Comparison of ENCODE assay signal across 8 mouse cellular contexts in the genomic region with DNA sequence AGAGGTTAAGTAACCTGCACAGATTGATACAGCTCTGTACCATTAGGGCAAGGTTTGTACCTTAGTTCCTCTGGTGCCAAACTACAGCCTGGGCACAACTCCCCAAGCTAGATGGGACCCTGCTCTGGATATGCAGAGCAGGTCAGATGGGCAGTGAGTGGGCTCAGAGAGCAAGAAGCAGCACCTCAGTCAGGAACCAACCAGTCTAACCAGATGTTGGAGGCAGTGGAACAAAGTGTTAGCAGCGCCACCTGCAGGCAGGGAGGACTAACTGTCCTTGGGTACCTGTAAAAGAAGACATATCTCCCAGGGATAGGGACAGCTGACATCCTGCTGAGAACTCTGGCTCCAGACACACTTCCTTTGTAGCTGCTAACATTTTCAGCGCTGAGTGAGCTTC.
DNase-seq lines count a peak whose midpoint lies in the region; ATAC-seq and TF ChIP-seq lines count a peak whose summit lies in the region.
"Had no signal": no experiment of that assay in that cellular context is flagged by ENCODE, and none has a peak within 500 bp of the region (broad histone marks: within the 10 kb centered on the region; RNA-seq: fewer than 3 reads in every experiment).

No protein-coding gene starts in this region.

- WGBS in lung, adult 2 months, result 36% methylated on average over 2 of the region's 2 CpGs
- WGBS in kidney, embryonic 15.5 days, result 25% methylated on average over 2 of the region's 2 CpGs

- peak; percentile 25 for DNase-seq in lung, adult 2 months
- no peak for DNase-seq in lung, postnatal 14 days
- DNase-seq in adipocyte (ENCODE audit: low spot score), result peak; percentile 25
- peak; percentile 52 for DNase-seq in lung, postnatal 36 days
- peak; percentile 33 to 65 for DNase-seq in thymus, postnatal 10 days (ENCODE audit: low spot score in 2 of 2)
- DNase-seq in heart, adult 9 months (ENCODE audit: low spot score in 2 of 2), result no peak

- H3K4me2 ChIP-seq in kidney, embryonic 15.5 days, result no peak overlapping the region
- H3K4me2 ChIP-seq: heart, embryonic 13.5 days had no signal

- no peak overlapping the region for H3K9ac ChIP-seq in kidney, embryonic 15.5 days
- H3K9ac ChIP-seq: heart, embryonic 13.5 days had no signal

- peaks cover 6% of the 10 kb centered on the region; the same call in 1 of the 2 replicates for H3K4me1 ChIP-seq in lung, adult 2 months (ENCODE audit: control insufficient read depth, insufficient read depth, low read length)
- H3K4me1 ChIP-seq in kidney, embryonic 15.5 days, result peaks cover 25% of the 10 kb centered on the region

- H3K9me3 ChIP-seq in kidney, embryonic 15.5 days (replicated peaks), result no peaks in the 10 kb centered on the region
- H3K9me3 ChIP-seq: heart, embryonic 13.5 days had no signal

- no peaks in the 10 kb centered on the region for H3K36me3 ChIP-seq in kidney, embryonic 15.5 days
- H3K36me3 ChIP-seq: heart, embryonic 13.5 days had no signal

- H3K4me3 ChIP-seq in lung, adult 2 months (replicated peaks; ENCODE audit: extremely low read depth, low read depth, low read length), result no peak overlapping the region
- no peak overlapping the region for H3K4me3 ChIP-seq in kidney, embryonic 15.5 days (replicated peaks)
- H3K4me3 ChIP-seq: heart, embryonic 13.5 days had no signal

- TF ChIP-seq CTCF in lung, adult 2 months (IDR thresholded peaks at IDR 0.05; ENCODE audit: insufficient read depth, low read length), result peak; percentile 61

- H3K27ac ChIP-seq in kidney, embryonic 15.5 days, result no peak overlapping the region
- H3K27ac ChIP-seq: heart, embryonic 13.5 days had no signal

- ATAC-seq in kidney, embryonic 15.5 days (replicated peaks; ENCODE audit: low FRiP score), result no peak

- H3K27me3 ChIP-seq in kidney, embryonic 15.5 days, result no peaks in the 10 kb centered on the region

- TF ChIP-seq POLR2A in lung, adult 2 months (IDR thresholded peaks at IDR 0.05; ENCODE audit: borderline replicate concordance, extremely low read depth, low read depth, low read length), result no peak

Comparison
In these comparisons a context has a peak if more than half of its experiments do, and no peak if none do; other contexts are left out.
1. DNase-seq: peak in lung, adult 2 months (single experiment), adipocyte (single experiment), lung, postnatal 36 days (single experiment) and thymus, postnatal 10 days (2 of 2); none in lung, postnatal 14 days (single experiment) and heart, adult 9 months (0 of 2).